Mouse (Mus musculus): ENCODE data around the gene Sap25. TPM values are rescaled to one million over a fixed set of nuclear protein-coding genes. Genes with fewer than 3 reads are reported as not detected.
A peak's percentile ranks its signal among the peaks of the same experiment; 100 is the strongest.

The Sap25 gene
- polyA plus RNA-seq, 1 experiment = 61.1 TPM

- H3K27ac ChIP-seq (ENCODE audit: insufficient read depth, low read depth, low read length) = peak within 1 kb of the TSS; percentile 99
- under 1% methylated on average over 41 of the region's 41 CpGs for WGBS
Measured at GRCm38 (mm10) chr5:137600619-137601364, 40.3 kb upstream of the Sap25 start, which contains the start of gene Mospd3. Mospd3 (minus strand) TSS chr5:137601058.

GRCm38 (mm10) chr5:137601365-137601729, 39.8 kb upstream of the Sap25 start:
- under 1% methylated on average over 22 of the region's 22 CpGs for WGBS
- peaks cover 11% of the 10 kb centered on the region; the same call in 1 of the 2 replicates for H3K4me1 ChIP-seq (ENCODE audit: control insufficient read depth, insufficient read depth, low read length)

More at GRCm38 (mm10) chr5:137600619-137601364, 40.3 kb upstream of the Sap25 start, which contains the start of gene Mospd3:
- Histone ChIP-seq H3K4me3 (ENCODE audit: insufficient read depth, low read depth, low read length) (peak within 1 kb of the TSS; percentile 78), H3K36me3 (ENCODE audit: control insufficient read depth, insufficient read depth, low read length) (no peaks in the 10 kb centered on the region), H3K4me1 (ENCODE audit: control insufficient read depth, insufficient read depth, low read length) (peaks cover 11% of the 10 kb centered on the region; the same call in 1 of the 2 replicates), H3K27me3 (replicated peaks; ENCODE audit: control insufficient read depth, insufficient read depth, low read length) (no peaks in the 10 kb centered on the region)
- DNase-seq = peak; percentile 99
- TF ChIP-seq POLR2A (IDR thresholded peaks at IDR 0.05; ENCODE audit: low read depth, low read length) = no peak
- TF ChIP-seq CTCF (conservative IDR thresholded peaks at IDR 0.05; ENCODE audit: insufficient read depth, insufficient read length, low read depth, low read length) = no peak

GRCm38 (mm10) chr5:137607860-137608653, 33.1 kb upstream of the Sap25 start:
- Histone ChIP-seq H3K27ac (ENCODE audit: insufficient read depth, low read depth, low read length) (no peak overlapping the region), H3K4me1 (ENCODE audit: control insufficient read depth, insufficient read depth, low read length) (peaks cover 8% of the 10 kb centered on the region), H3K27me3 (replicated peaks; ENCODE audit: control insufficient read depth, insufficient read depth, low read length) (no peaks in the 10 kb centered on the region), H3K36me3 (ENCODE audit: control insufficient read depth, insufficient read depth, low read length) (no peaks in the 10 kb centered on the region), H3K4me3 (ENCODE audit: insufficient read depth, low read depth, low read length) (no peak overlapping the region)
- WGBS = 49% methylated on average over 26 of the region's 26 CpGs
- TF ChIP-seq POLR2A (IDR thresholded peaks at IDR 0.05; ENCODE audit: low read depth, low read length) (no peak), CTCF (conservative IDR thresholded peaks at IDR 0.05; ENCODE audit: insufficient read depth, insufficient read length, low read depth, low read length) (no peak)
- no peak for DNase-seq

More at GRCm38 (mm10) chr5:137601365-137601729, 39.8 kb upstream of the Sap25 start:
- Histone ChIP-seq H3K4me3 (ENCODE audit: insufficient read depth, low read depth, low read length) (peak overlapping the region; percentile 62), H3K27ac (ENCODE audit: insufficient read depth, low read depth, low read length) (peak overlapping the region; percentile 79), H3K27me3 (replicated peaks; ENCODE audit: control insufficient read depth, insufficient read depth, low read length) (no peaks in the 10 kb centered on the region), H3K36me3 (ENCODE audit: control insufficient read depth, insufficient read depth, low read length) (no peaks in the 10 kb centered on the region)
- TF ChIP-seq POLR2A (IDR thresholded peaks at IDR 0.05; ENCODE audit: low read depth, low read length) = no peak
- no peak for TF ChIP-seq CTCF (conservative IDR thresholded peaks at IDR 0.05; ENCODE audit: insufficient read depth, insufficient read length, low read depth, low read length)
- no peak for DNase-seq

- 30% methylated on average over 23 of the region's 23 CpGs for WGBS
- no peak for TF ChIP-seq POLR2A (IDR thresholded peaks at IDR 0.05; ENCODE audit: low read depth, low read length)
- TF ChIP-seq CTCF (conservative IDR thresholded peaks at IDR 0.05; ENCODE audit: insufficient read depth, insufficient read length, low read depth, low read length) = no peak; the same call in 1 of the 2 replicates
- H3K27me3 ChIP-seq (replicated peaks; ENCODE audit: control insufficient read depth, insufficient read depth, low read length) = no peaks in the 10 kb centered on the region
- peaks cover 12% of the 10 kb centered on the region for H3K4me1 ChIP-seq (ENCODE audit: control insufficient read depth, insufficient read depth, low read length)
- no peak for DNase-seq
- H3K27ac ChIP-seq (ENCODE audit: insufficient read depth, low read depth, low read length) = no peak overlapping the region
- H3K36me3 ChIP-seq (ENCODE audit: control insufficient read depth, insufficient read depth, low read length) = no peaks in the 10 kb centered on the region
- no peak overlapping the region for H3K4me3 ChIP-seq (ENCODE audit: insufficient read depth, low read depth, low read length)
Measured at GRCm38 (mm10) chr5:137608654-137609190, 32.4 kb upstream of the Sap25 start.

- Histone ChIP-seq H3K4me1 (ENCODE audit: control insufficient read depth, insufficient read depth, low read length) (peaks cover 14% of the 10 kb centered on the region), H3K27me3 (replicated peaks; ENCODE audit: control insufficient read depth, insufficient read depth, low read length) (no peaks in the 10 kb centered on the region), H3K36me3 (ENCODE audit: control insufficient read depth, insufficient read depth, low read length) (no peaks in the 10 kb centered on the region), H3K4me3 (ENCODE audit: insufficient read depth, low read depth, low read length) (no peak overlapping the region), H3K27ac (ENCODE audit: insufficient read depth, low read depth, low read length) (no peak overlapping the region)
- no peak for TF ChIP-seq CTCF (conservative IDR thresholded peaks at IDR 0.05; ENCODE audit: insufficient read depth, insufficient read length, low read depth, low read length)
- no peak for TF ChIP-seq POLR2A (IDR thresholded peaks at IDR 0.05; ENCODE audit: low read depth, low read length)
- no peak for DNase-seq
- WGBS = 72% methylated on average over 3 of the region's 3 CpGs
Measured at GRCm38 (mm10) chr5:137609292-137609691, 31.8 kb upstream of the Sap25 start.

- TF ChIP-seq CTCF (conservative IDR thresholded peaks at IDR 0.05; ENCODE audit: insufficient read depth, insufficient read length, low read depth, low read length) (no peak), POLR2A (IDR thresholded peaks at IDR 0.05; ENCODE audit: low read depth, low read length) (no peak)
- H3K27ac ChIP-seq (ENCODE audit: insufficient read depth, low read depth, low read length) = peak overlapping the region; percentile 59
Measured at GRCm38 (mm10) chr5:137610056-137610455, 31.1 kb upstream of the Sap25 start.

More at GRCm38 (mm10) chr5:137610056-137610455, 31.1 kb upstream of the Sap25 start:
- WGBS = 76% methylated on average over 4 of the region's 4 CpGs
- H3K27me3 ChIP-seq (replicated peaks; ENCODE audit: control insufficient read depth, insufficient read depth, low read length) = no peaks in the 10 kb centered on the region
- peak overlapping the region; percentile 49 for H3K4me3 ChIP-seq (ENCODE audit: insufficient read depth, low read depth, low read length)
- H3K4me1 ChIP-seq (ENCODE audit: control insufficient read depth, insufficient read depth, low read length) = peaks cover 14% of the 10 kb centered on the region
- no peak for DNase-seq
- no peaks in the 10 kb centered on the region for H3K36me3 ChIP-seq (ENCODE audit: control insufficient read depth, insufficient read depth, low read length)

Data from kidney, adult 2 months (tissue).